ENCODE assay signal across 8 mouse cellular contexts in the genomic region with DNA sequence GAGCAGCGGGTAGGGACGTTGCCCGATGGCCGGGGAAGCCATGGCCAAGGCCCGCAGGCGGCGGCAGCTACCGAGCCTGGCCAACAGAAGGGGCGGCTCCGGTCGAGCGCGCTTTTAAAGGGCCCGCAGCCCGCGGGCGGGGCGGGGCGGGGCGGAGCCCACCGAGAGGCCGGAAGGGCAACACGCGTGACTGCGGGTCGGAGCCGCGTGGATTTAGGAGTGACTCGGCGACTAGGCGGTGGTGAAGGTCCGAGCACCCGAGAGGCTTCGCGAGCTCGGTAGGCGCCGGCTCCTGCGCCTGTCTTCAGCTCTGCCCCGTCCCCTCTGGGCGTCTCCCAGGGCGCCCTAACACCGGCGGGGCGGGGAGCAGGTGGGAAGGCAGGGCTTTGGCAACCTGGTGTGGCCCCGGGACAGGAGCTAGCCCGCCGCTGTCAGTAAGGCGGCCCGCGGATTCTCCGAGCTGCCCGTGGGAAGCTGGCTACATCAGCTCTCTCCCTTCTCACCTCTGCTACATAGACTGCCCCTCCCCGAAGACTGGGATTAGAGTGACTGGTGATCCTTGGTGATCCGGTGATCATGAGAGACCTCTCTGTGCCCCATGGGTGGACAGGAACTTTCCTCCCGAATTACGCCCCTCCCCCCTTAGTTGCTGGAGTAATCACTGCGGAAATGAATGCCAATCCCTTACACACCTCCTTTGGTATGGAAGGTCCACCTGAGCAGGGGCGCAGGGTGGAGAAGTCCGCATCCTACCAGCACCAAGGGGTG. TPM values are rescaled to one million over a fixed set of nuclear protein-coding genes. Genes with fewer than 3 reads are reported as not detected.
DNase-seq lines count a peak whose midpoint lies in the region; ATAC-seq lines count a peak whose summit lies in the region.

A gene (minus strand): TSS at position 170 of the 768 bp plus-strand sequence.

- H3K9me3 ChIP-seq in hindbrain, embryonic 12.5 days (replicated peaks) = no peaks in the 10 kb centered on the region

- H3K4me3 ChIP-seq in hindbrain, embryonic 12.5 days = peak within 1 kb of the TSS; percentile 50

- peaks cover 15% of the 10 kb centered on the region for H3K4me1 ChIP-seq in hindbrain, embryonic 12.5 days

- H3K36me3 ChIP-seq in hindbrain, embryonic 12.5 days = no peaks in the 10 kb centered on the region

- H3K9ac ChIP-seq in hindbrain, embryonic 12.5 days = peak within 1 kb of the TSS; percentile 61

- H3K4me2 ChIP-seq in hindbrain, embryonic 12.5 days (replicated peaks) = peak within 1 kb of the TSS; percentile 96

- ATAC-seq in hindbrain, embryonic 12.5 days (ENCODE audit: low FRiP score) = peak; percentile 65

- no peak within 1 kb of the TSS for H3K27ac ChIP-seq in hindbrain, embryonic 12.5 days

- DNase-seq in MEL-GATA-1-ER (ENCODE audit: extremely low read depth, low read depth) = peak; percentile 32
- peak; percentile 88 for DNase-seq in cerebellum, adult 9-11 months
- DNase-seq in frontal cortex, postnatal 14 days (ENCODE audit: low spot score in 2 of 2) = peak; percentile 28 to 49
- DNase-seq in layer of hippocampus, postnatal 10 days (ENCODE audit: low spot score in 2 of 2) = peak; percentile 61 to 72
- peak; percentile 79 for DNase-seq in lung, postnatal 14 days
- peak; percentile 85 for DNase-seq in ovary, postnatal 36 days (ENCODE audit: low spot score)
- peak; percentile 35 to 48 for DNase-seq in thymus, postnatal 36 days

- WGBS in hindbrain, embryonic 12.5 days = under 1% methylated on average over 57 of the region's 60 CpGs

- peaks cover 50% of the 10 kb centered on the region for H3K27me3 ChIP-seq in hindbrain, embryonic 12.5 days

RNA-seq across cellular contexts. Expression of the gene that starts here (rescaled TPM):
- 1.8 and 2.4 TPM in 2 replicates for polyA plus RNA-seq in hindbrain, embryonic 12.5 days (2016; fragmentation: Nextera tagmentation; extraction: Ambion mirVana)
- 10 to 100 TPM; 20.0 to 21.0 TPM for total RNA-seq in layer of hippocampus, postnatal 10 days (2021)

Comparison
In these comparisons a context has a peak if more than half of its experiments do, and no peak if none do; other contexts are left out.
1. DNase-seq: peak in every context shown above with its lines; median percentile 88 in cerebellum, adult 9-11 months; 85 in ovary, postnatal 36 days; 79 in lung, postnatal 14 days; 66 in layer of hippocampus, postnatal 10 days; 42 in thymus, postnatal 36 days; 38 in frontal cortex, postnatal 14 days; 32 in MEL-GATA-1-ER.